Mouse (Mus musculus) embryo, embryonic 9.5 days (tissue): ENCODE data around the gene Creb5.

ENCODE experiments used
- DNase-seq: peaks from one replicate; pipeline ENCODE4 v3.0.0-alpha.2; 2017; ENCODE audit errors: extremely low spot score

The Creb5 gene

DNA sequence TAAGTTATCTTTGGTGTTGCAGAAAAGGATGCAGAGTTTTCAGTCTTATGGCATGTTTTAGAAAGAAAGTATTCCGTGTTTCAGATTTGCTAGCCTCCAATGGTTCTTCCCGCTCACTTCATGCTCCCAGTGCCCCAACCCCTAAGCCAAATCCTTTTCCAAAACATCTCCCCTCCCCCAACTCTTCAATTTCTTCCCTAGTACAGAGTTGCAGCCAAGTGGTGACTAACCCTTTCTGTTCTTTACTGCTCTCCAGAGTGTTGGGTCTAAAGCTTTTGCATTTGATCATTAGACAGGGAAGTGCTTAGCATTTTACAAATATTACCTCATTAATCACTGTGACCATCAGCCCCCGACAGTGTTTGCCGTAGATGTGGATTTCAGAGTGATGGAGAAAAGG, 142.8 kb downstream of the Creb5 start:
- DNase-seq: no peak

GRCm38 (mm10) chr6:53445862-53446460, 158.9 kb downstream of the Creb5 start:
- no peak for DNase-seq

DNA sequence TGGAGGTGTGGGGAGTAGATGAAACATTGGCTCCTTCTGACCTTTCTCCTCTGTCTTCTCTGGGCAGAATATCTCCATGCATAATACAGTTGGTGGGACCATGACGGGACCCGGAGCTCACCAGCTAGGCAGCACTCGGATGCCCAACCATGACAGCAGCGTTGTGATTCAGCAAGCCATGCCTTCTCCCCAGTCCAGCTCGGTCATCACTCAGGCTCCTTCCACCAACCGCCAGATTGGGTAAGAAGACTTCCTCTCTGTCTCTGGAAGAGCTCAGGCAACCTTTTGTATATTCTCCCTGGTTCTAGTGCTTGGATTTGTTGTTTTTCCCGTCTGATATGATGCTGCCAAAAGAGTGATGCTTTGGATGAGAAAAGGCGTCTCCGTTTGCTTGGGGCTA, 160.4 kb downstream of the Creb5 start:
- no peak for DNase-seq

- DNase-seq: no peak
Observed at GRCm38 (mm10) chr6:53448317-53448870, 161.3 kb downstream of the Creb5 start.

DNA sequence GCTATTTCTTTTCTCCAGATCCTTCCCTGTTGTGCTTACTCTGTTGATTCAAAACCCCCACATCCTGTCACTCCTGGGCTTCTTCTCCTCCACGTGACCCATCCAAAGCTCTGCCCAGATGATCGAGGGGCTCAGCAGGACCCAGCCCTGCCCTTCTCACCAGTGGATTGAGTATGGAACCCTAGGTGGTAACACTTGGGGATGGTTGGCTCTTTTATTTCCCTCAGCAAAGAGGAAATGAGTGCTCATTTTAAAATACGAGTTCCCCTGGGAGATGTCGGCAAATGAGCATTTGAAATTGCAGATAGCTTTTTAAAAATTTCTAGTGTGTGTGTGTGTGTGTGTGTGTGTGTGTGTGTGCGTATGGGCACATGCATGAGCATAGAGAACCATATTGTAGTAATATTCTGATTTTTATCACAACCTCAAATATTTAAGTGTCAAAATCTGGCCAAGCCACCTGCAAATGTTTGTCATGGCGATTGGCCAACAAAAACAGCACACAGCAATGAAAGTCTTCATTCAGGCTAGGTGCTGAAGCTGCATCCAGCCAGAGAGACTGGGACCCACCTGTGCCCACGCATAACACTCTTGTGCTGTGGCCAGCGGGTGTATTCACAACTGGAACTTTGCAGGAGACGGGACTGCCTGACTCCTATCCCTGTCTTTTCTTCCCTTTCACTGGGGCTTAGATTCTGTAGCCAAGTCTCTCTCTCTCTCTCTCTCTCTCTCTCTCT, 162.5 kb downstream of the Creb5 start:
- DNase-seq: no peak

- DNase-seq: no peak
Observed at GRCm38 (mm10) chr6:53450494-53450893, 163.4 kb downstream of the Creb5 start.

GRCm38 (mm10) chr6:53452240-53452639, 165.2 kb downstream of the Creb5 start:
- no peak for DNase-seq

GRCm38 (mm10) chr6:53455442-53455841, 168.4 kb downstream of the Creb5 start:
- DNase-seq: no peak

- DNase-seq: no peak
Observed at GRCm38 (mm10) chr6:53456111-53456510, 169.0 kb downstream of the Creb5 start.

DNA sequence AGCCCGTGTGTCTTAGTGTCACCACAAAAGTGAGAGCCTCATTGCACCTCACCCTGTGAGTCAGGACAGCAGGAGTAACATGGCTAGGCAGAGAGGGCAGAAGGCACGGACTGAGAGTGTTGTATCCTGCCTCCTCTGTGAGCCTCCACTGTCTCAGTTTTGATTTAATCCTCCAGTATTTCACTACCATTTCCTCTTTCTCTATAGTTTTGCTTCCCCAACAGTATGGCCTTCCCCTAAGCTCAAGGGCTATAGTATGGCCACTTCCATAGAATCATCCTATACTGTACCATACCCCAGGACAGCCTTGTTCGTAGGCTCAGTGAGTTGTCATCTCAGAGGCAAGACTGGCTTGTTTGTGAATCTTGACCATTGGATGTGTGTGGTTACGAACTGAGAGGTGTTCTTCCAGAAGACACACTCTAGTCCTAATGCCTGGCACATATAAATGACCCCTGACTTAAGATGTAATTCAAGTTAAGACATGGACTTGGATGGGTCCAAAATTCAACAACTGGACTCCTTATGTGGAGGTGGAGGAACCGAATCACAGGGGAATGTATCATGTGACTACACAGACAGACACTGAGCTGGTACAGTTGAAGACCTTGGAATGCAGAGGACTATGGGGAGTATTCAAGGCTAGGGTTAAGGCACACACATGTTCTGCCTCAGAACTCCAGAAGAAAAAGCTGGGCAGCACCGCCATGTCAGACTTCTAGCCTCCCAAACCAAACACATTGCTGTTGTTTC, 173.1 kb downstream of the Creb5 start:
- DNase-seq: no peak

GRCm38 (mm10) chr6:53461056-53461455, 174.0 kb downstream of the Creb5 start:
- no peak for DNase-seq

GRCm38 (mm10) chr6:53461775-53462770, 175.0 kb downstream of the Creb5 start:
- no peak for DNase-seq

DNA sequence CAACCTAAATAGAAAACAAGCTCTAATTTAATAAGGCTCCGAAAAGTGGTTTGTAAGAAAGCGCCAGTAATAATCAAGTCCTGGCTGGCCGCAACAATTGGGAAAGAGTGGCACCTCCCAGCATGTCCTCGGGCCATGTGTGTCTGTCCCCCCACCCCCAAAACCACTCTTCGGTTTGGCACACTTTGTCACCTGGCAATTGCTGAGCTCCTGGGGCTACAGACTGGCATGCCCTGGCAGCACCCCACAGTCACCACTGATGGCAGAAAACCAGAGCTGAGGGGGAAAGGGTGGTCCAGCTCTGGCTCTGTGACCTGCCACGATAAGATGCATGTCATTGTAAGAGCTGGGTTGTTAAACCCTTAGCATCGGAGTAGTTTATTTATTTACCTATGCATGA, 175.7 kb downstream of the Creb5 start:
- no peak for DNase-seq

DNA sequence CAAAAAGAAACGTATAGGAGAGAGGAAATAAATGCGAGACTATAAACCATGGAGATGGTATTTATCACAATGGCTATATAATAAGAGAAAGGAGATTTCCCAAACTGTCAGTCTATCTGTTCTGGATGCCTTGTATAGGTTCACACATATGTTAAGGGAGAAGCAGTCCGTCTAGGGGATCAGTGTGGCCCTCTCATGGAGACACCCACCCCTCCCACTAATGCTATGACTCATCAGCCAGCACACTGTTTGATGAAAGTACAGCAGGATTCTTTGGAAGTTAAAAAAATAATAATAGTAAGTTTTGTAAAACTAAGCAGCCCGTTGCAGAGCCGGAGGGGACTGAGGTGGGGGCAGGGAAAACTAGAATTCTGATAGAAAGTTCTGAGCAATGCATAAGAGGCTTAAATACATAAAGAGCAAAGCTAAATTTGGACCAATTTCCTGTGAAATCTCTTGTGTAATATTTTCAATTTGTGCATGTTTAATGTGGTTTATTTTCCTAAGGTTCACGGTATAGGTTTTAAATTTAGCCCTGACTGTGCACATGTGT, 176.3 kb downstream of the Creb5 start:
- DNase-seq: no peak

DNA sequence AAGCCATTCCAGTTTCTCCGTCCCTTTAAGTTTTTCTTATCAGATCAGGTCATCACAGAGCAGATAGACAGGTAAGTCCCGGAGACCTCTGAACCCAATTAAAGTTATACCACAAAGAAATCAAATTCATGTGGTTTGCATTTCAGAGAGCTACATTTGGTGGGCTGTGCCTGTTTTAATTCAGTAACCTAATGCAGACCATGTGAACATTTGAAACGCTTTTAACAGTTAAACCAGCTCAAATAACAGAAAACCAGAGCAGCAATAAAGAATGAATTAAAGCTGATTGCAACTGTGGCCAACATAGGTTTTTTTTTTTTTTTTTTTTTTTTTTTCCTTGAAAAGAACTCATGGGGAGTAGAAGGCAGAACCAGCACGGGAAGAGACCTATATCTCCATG, 182.1 kb downstream of the Creb5 start:
- DNase-seq: no peak

DNA sequence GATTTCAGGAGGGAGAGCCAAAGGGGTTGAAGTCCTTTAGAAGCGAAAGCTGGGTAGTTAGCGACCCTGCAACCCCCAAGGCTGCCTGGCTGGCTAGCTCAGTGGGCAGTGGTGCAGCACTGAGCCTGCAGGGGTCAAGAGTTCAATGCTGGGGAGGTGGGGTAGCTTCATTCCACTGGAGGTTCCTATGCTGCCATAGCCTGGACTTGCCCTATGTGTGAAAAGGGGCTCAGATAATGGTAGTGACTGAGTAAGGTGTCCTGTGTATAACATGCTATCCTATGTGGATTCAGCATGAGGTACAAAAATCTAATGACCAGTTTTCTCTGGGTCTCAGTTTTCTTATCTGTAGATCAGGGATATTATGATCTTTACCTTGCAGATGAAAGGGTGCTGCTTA, 182.6 kb downstream of the Creb5 start:
- no peak for DNase-seq

GRCm38 (mm10) chr6:53470559-53470958, 183.5 kb downstream of the Creb5 start:
- DNase-seq: no peak

DNA sequence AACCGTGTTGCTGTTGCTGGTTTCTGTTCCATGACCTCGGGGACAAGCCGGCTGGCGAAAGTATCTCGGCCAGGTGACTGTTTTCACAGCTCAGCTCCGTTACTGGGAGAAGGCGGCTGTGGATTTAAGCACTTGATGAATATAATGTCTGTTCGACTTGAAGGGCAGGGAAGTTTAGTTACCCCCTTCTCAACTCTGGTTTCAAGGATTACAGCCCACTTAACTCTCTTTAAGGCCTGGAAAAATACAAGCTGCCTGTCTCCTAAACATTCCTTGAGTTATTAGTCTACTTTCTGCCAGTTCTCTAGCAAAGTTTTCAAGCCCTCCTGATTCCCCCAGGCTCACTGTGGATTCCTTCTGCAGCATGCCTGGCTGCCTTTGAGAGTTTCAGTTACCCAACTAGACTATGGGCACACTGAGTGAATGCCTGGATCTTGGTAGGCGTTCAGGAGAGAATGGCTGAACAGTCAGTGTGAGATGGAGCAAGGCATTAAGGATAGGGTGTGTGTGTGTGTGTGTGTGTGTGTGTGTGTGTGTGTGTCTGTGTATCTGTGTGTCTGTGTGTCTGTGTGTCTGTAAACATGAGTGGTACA, 184.0 kb downstream of the Creb5 start:
- DNase-seq: no peak

DNA sequence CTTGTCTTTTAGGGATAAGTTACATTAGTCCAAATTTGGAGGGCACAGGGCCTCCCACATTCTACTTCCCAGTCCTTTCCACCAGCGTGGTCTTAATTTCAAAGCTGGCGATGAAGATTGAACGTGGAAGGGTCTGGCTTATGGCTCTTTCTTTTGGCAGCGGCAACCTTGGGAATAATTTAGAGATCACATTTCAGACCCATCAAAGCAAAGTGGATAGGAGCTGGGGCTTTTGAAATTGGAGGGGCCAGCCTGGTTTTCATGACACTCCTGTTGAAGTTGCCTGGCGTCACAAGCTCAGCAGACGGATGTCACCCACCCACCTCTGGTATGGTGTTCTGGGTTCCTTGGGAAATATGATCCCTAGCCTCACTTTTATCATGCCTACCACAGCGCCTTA, 185.7 kb downstream of the Creb5 start:
- DNase-seq: no peak

DNA sequence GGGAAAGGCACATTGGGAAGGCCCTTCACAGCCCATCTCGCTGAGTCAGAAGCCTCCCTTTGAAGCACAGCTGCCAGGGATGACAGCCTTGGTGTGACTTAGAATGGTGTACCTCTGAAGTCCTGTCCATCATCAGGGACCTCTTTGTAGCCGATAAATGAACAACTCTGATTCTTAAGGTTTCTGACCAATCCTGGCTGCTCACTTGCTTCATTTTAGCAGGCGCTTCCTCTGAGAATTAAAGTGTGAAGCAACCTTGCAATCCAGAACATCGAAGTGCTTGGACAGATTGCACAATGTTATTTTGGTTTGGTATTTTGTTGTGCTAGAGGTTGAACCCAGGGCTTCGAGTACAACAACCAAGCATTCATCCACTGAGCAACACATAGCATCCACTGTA, 190.4 kb downstream of the Creb5 start:
- DNase-seq: no peak

DNA sequence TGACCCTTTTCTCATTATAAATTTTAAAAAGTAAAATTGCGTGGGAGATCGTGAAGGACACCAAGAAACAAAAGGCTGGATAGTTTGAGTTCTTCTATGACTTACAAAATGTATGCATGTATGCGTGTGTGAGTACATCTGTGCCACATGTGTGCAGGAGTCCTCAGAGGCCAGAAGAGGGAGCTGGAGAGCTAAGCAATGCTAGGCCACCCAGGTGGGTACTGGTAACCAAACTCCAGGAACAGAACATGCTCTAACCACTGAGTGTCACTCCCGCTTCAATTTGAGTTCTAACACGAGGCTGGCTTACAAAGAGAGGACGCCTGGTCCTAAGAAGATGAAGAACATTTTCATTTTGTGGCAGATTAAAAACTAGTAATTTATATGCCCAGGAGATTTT, 203.8 kb downstream of the Creb5 start:
- no peak for DNase-seq
